Mouse (Mus musculus) spleen, adult 2 months (tissue): ENCODE data around the gene Rcvrn. TPM values are rescaled to one million over a fixed set of nuclear protein-coding genes. Genes with fewer than 3 reads are reported as not detected.

Source experiments
- DNase-seq, 2 experiments: peaks; one replicate each; pipeline versions ENCODE4 v3.0.0 to v3.0.0-alpha.2; 2012 to 2021; ENCODE audit warnings: low spot score in 2 of 2, low read depth in 1 of 2
- H3K27ac ChIP-seq: fragments of 200-500 bp; 2 replicates; pipeline ENCODE4 v1.5.1; 2012; ENCODE audit warnings: low read length, inconsistent platforms; ENCODE audit not compliant: insufficient read depth
- H3K27me3 ChIP-seq: fragments of 200-500 bp; 2 replicates; pipeline ENCODE4 v1.6.1; 2012; ENCODE audit warnings: mild to moderate bottlenecking, moderate library complexity, low read length, inconsistent platforms; ENCODE audit not compliant: control insufficient read depth, insufficient read depth
- H3K36me3 ChIP-seq: fragments of 200-500 bp; 2 replicates; pipeline ENCODE4 v1.6.1; 2012; ENCODE audit warnings: mild to moderate bottlenecking, low read length, inconsistent platforms; ENCODE audit not compliant: control insufficient read depth, insufficient read depth
- H3K4me1 ChIP-seq: fragments of 200-500 bp; 2 replicates; pipeline ENCODE4 v1.6.1; 2011; ENCODE audit warnings: inconsistent platforms; ENCODE audit not compliant: control insufficient read depth, insufficient read depth, insufficient read length
- H3K4me3 ChIP-seq: fragments of 200-500 bp; 2 replicates; pipeline ENCODE4 v1.5.1; 2011; ENCODE audit warnings: mild to moderate bottlenecking, inconsistent platforms; ENCODE audit not compliant: insufficient read depth, insufficient read length; ENCODE audit errors: extremely low read depth
- CTCF ChIP-seq: fragments of 200-500 bp; IDR thresholded peaks from 2 replicates; pipeline ENCODE4 v1.5.1; 2011; ENCODE audit warnings: mild to moderate bottlenecking, inconsistent platforms; ENCODE audit not compliant: insufficient read depth, insufficient read length, insufficient replicate concordance; ENCODE audit errors: extremely low read depth
- POLR2A ChIP-seq: fragments of 200-500 bp; IDR thresholded peaks from 2 replicates; pipeline ENCODE4 v1.6.1; 2011; ENCODE audit warnings: low read depth, low read length, inconsistent platforms
- WGBS: fragments of 180-500 bp; shearing (Covaris S2); methylation state at CpG from one replicate; pipeline ENCODE4 v1.1.7; 2018; 5-methylcytosine and 5-hydroxymethylcytosine counted together
- polyA plus RNA-seq: library from polyadenylated mRNA; depleted of rRNA; stranded (reverse); fragments of >200 nt; gene quantifications from 2 replicates; pipeline ENCODE4 v1.2.3, GENCODE M21; 2012

Rcvrn gene
- polyA plus RNA-seq, 1 experiment: not detected

DNA sequence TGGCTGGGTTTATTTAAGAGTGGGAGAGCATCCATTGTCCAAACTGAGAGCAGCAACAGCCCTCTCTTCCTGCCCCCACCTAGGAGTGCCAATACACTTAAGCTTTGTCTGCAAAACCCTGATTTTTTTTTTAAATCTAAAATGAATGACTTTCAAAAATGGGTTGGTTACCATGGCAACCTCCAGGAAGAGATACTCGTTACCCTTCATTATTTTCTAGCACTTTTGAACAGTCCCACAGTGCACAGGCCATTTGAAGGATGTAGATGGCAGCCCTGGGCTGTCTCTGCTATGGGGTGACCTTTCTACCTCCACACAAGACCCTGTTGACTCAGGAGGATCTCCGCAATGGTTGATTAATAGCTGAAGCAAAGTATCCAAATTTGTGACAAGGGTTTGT is 9.0 kb upstream of the Rcvrn start:
- Histone ChIP-seq H3K4me3 (no peak overlapping the region), H3K27ac (no peak overlapping the region), H3K27me3 (no peaks in the 10 kb centered on the region), H3K4me1 (no peaks in the 10 kb centered on the region), H3K36me3 (no peaks in the 10 kb centered on the region)
- WGBS: 70% methylated on average over 2 of the region's 2 CpGs
- TF ChIP-seq CTCF (no peak), POLR2A (no peak)
- no peak for DNase-seq

DNA sequence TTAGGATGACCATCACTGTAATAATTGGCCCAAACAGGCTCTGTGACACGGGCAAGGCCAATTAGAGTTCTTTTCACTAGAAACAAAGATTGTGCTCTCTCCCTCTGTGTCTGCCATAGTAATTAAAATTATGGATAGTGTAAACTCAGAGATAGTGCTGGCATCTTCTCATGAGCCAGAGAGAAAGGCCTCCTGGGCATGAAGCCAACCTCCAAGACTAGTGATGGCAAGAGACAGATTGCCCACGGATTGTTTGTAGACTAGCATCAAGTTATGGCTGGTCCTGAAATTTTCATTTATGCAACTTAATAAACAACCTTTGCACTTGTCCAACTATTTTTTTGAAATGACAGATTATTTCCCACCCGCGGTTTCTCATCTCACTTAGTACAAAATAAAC is 17.9 kb downstream of the Rcvrn start:
- Histone ChIP-seq H3K27me3 (no peaks in the 10 kb centered on the region), H3K36me3 (no peaks in the 10 kb centered on the region), H3K27ac (no peak overlapping the region), H3K4me1 (no peaks in the 10 kb centered on the region), H3K4me3 (no peak overlapping the region)
- TF ChIP-seq POLR2A: no peak
- no peak for TF ChIP-seq CTCF
- DNase-seq: no peak
- 87% methylated on average over 4 of the region's 4 CpGs for WGBS

DNA sequence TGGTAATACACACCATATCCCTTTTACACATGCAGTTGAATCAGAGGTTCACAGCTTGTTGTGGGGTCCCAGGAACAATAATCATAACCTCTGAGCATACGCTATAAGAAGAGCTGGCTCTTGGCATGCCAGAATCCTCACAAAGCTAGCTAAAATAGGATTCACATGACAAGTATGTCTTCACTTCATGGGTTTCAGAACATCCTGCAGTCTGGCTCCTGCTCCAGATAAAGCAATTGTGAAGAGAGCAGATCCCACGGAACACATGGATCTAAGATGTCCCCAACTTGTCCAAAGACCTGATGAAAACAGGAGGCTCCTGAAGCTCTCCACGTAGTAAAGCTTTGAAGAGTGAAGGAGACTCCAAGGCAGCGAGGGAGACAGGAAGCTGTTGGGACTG is 20.3 kb downstream of the Rcvrn start:
- no peak for TF ChIP-seq POLR2A
- WGBS: 64% methylated on average over 4 of the region's 4 CpGs
- no peaks in the 10 kb centered on the region for H3K27me3 ChIP-seq
- H3K36me3 ChIP-seq: no peaks in the 10 kb centered on the region
- H3K4me1 ChIP-seq: no peaks in the 10 kb centered on the region
- H3K4me3 ChIP-seq: no peak overlapping the region
- H3K27ac ChIP-seq: no peak overlapping the region
- DNase-seq: no peak

DNA sequence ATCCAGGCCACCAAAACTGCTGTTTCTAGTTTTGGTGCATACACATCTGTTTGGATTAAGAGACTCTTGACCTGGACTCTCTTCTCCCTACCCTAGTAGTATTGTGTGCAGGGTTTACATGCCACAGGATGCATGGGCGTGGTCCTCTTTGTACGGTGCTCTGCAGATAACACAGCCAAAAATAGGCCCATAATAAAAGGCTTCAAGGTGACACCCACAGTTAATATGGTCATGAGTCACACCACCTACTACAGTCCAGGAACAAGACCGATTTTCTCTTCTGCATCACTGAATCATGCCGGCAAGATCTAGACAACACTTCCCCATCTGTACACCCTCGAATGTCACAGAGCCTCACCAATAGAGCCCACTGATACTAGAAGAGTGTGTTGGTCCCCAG is 26.4 kb downstream of the Rcvrn start:
- TF ChIP-seq POLR2A (no peak), CTCF (no peak)
- no peak for DNase-seq
- Histone ChIP-seq H3K27me3 (no peaks in the 10 kb centered on the region), H3K36me3 (no peaks in the 10 kb centered on the region), H3K27ac (no peak overlapping the region), H3K4me3 (no peak overlapping the region), H3K4me1 (no peaks in the 10 kb centered on the region)
- WGBS: 77% methylated on average over 5 of the region's 5 CpGs

DNA sequence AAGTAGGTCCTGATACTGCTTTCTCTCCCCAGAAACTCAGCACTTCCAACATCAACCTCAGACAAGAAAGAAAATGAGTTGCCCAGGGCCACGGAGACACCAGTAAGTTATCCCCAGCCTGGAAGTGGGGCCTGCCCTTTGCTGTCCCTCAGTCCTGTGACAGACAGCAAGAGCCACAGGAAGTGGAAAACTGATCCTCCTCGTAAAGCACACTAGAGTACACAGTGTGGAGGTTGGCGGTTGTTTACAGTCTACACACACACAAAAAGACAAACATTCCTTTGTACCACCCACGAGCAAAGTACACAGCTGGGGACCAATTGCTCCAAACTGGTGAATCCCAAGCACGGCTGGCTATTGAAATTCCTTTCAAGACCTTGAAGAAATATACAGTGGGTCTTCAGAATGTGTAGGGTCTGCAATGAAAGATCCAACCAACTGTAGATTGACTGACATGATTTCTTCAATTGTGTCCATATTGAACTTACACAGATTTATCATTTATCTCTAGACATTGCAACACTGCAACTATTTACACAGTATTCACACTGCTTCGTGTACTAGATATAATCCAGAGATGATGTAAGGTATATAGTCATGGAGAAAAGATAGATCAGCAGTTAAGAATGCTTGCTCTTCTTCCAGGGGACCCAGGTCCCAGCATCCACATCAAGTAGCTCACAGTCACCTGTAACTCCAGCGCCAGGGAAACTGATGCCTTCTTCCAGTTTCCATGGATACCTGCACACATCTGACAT is 27.5 kb downstream of the Rcvrn start:
- Histone ChIP-seq H3K36me3 (no peaks in the 10 kb centered on the region), H3K4me1 (no peaks in the 10 kb centered on the region), H3K4me3 (no peak overlapping the region), H3K27me3 (no peaks in the 10 kb centered on the region), H3K27ac (no peak overlapping the region)
- 64% methylated on average over 7 of the region's 7 CpGs for WGBS
- DNase-seq: no peak
- TF ChIP-seq POLR2A (no peak), CTCF (no peak)

DNA sequence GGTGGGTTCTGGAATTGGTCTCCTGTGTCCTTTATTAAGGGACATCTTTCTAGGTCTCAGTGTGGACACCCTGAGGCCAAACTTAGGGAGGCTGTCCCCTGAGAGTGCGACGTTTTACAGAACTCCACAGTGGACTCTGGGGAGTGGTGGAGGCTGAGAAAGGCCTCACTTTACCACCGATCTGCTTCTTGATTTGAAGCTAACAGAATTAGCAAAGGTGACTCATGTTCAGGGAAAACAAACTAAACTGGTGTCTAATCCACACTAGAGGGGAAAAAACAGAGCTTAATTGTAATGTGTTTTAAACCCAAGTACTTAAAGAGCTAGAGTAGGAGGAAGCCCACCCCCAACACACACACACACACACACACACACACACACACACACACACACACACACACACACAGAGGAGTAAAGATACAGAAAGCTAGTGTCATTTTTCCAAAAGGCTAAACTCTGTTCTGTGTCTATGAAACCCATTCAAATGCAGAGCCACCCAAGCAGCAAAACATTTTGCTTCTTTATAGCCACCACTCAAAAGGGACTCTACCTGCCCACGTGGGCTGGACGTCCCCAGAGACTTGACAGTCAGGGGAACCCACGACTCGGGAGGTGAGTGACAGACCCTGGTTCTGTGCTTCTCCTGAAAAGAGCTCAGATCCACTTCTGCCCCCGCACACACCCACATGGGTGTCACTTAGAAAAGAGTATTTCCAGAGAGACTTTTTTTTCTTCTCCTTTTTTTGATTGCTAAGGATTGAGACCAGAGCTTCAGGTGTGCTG is 28.3 kb downstream of the Rcvrn start:
- WGBS: 63% methylated on average over 8 of the region's 8 CpGs
- no peaks in the 10 kb centered on the region for H3K27me3 ChIP-seq
- H3K36me3 ChIP-seq: no peaks in the 10 kb centered on the region
- DNase-seq: no peak
- H3K4me3 ChIP-seq: no peak overlapping the region
- TF ChIP-seq POLR2A (no peak), CTCF (no peak)
- no peaks in the 10 kb centered on the region for H3K4me1 ChIP-seq
- no peak overlapping the region for H3K27ac ChIP-seq

DNA sequence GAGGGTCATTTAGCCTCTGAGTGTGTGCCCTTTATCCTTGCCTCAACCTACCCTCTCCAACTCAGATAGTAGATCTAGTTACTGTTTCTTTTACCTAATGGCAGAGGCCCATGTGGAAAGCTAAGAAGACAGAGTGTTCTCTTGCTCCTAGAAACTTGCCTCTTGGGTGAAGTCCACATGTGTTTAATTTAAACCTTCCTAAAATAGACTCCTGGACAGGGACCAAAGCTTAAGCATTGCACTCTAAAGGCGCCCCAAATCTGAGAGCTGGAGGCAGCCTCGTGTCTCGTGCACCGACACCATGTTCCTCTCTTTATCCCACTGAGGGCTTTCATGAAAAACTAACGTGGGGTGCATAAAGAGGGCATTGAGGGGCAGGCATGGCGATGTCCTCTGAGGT is 32.0 kb downstream of the Rcvrn start:
- 81% methylated on average over 6 of the region's 6 CpGs for WGBS
- Histone ChIP-seq H3K36me3 (no peaks in the 10 kb centered on the region), H3K4me1 (no peaks in the 10 kb centered on the region), H3K27ac (no peak overlapping the region), H3K27me3 (no peaks in the 10 kb centered on the region), H3K4me3 (no peak overlapping the region)
- TF ChIP-seq CTCF: no peak
- TF ChIP-seq POLR2A: no peak
- no peak for DNase-seq
